In genomic region chr7:143764876-143765530, GRCm38 (mm10) we compare ENCODE assay signal across 22 mouse cellular contexts. TPM values are rescaled to one million over a fixed set of nuclear protein-coding genes. Genes with fewer than 3 reads are reported as not detected.
"Had no signal": no experiment of that assay in that cellular context is flagged by ENCODE, and none has a peak within 500 bp of the region (broad histone marks: within the 10 kb centered on the region; RNA-seq: fewer than 3 reads in every experiment).

No protein-coding gene starts in this region.

- H3K4me2 ChIP-seq: kidney, embryonic 15.5 days; limb, embryonic 13.5 days; liver, embryonic 15.5 days; midbrain, embryonic 12.5 days; neural tube, embryonic 13.5 days had no signal

- ATAC-seq: intestine, embryonic 16.5 days; lung, postnatal 0 days; midbrain, embryonic 16.5 days had no signal

- H3K4me1 ChIP-seq: kidney, embryonic 15.5 days; limb, embryonic 13.5 days; midbrain, embryonic 12.5 days; neural tube, embryonic 13.5 days had no signal

- DNase-seq: kidney, adult 2 months; kidney, postnatal 14 days; left cerebral cortex, postnatal 4 days; lung, adult 2 months; lung, postnatal 36 days; retina, postnatal 1 day had no signal

- H3K4me3 ChIP-seq: kidney, embryonic 15.5 days; limb, embryonic 13.5 days; liver, embryonic 15.5 days; midbrain, embryonic 12.5 days; neural tube, embryonic 13.5 days had no signal

- H3K9me3 ChIP-seq: kidney, embryonic 15.5 days; limb, embryonic 13.5 days; liver, embryonic 15.5 days; midbrain, embryonic 12.5 days; neural tube, embryonic 13.5 days had no signal

- H3K27ac ChIP-seq: kidney, embryonic 15.5 days; limb, embryonic 13.5 days; liver, embryonic 15.5 days; midbrain, embryonic 12.5 days; neural tube, embryonic 13.5 days had no signal

- H3K9ac ChIP-seq: kidney, embryonic 15.5 days; limb, embryonic 13.5 days; liver, embryonic 15.5 days; midbrain, embryonic 12.5 days; neural tube, embryonic 13.5 days had no signal

- H3K36me3 ChIP-seq: kidney, embryonic 15.5 days; limb, embryonic 13.5 days; liver, embryonic 15.5 days; midbrain, embryonic 12.5 days; neural tube, embryonic 13.5 days had no signal

RNA-seq across cellular contexts. Expression of gene Mrgprg, which starts 1.8 kb away (rescaled TPM):
- total RNA-seq: layer of hippocampus, adult 8-10 months; layer of hippocampus, postnatal 14 days; left cerebral cortex, adult 18-20 months; left cerebral cortex, postnatal 10 days; left cerebral cortex, postnatal 4 days; liver, adult 2 months; megakaryocyte-erythroid progenitor cell, adult 5-6 weeks had no signal
- polyA plus RNA-seq: intestine, embryonic 16.5 days; kidney, embryonic 15.5 days; large intestine, adult 2 months; limb, embryonic 13.5 days; liver, adult 2 months; liver, embryonic 15.5 days; lung, adult 2 months; lung, postnatal 0 days; midbrain, embryonic 12.5 days; midbrain, embryonic 16.5 days; neural tube, embryonic 13.5 days; stomach, embryonic 16.5 days had no signal
